Mouse (Mus musculus) kidney, adult 2 months (tissue): ENCODE results near the gene N4bp2.

Experiments
- CTCF ChIP-seq: fragments of 200-500 bp; conservative IDR thresholded peaks from 2 replicates; pipeline ENCODE4 v1.5.1; 2011; ENCODE audit warnings: low read depth, mild to moderate bottlenecking, control low read depth, low read length, moderate library complexity, mixed read lengths; ENCODE audit not compliant: insufficient read depth, insufficient read length
- POLR2A ChIP-seq: fragments of 200-500 bp; IDR thresholded peaks from one replicate; pipeline ENCODE4 v1.6.1; 2011; ENCODE audit warnings: low read depth, low read length, control low read depth

DNA sequence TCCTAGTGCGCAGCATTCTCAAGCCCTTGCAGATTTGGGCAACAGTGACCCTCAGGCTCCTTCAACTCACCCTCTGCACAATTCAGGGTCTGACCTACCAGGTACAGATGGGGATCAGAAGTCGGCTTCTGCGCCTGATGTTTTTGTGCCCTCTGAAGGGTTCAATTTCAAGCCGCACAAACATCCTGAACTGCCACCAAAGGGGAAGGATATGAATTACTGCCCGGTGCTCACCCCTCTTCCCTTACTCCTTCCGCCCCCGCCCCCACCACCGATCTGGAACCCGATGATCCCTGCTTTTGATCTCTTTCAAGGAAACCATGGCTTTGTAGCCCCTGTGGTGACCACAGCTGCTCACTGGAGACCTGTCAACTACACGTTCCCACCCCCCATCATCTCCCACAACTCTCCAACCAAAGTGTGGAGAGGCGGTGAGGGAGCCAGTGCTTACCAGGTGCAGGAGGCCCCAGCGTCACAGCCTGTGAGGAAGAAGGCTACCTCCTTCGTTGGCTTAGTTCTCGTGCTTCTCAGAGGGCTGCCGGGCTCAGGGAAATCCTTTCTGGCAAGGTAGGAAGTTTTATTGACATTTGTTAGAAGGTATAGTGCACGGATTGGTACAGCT is 27.4 kb downstream of the N4bp2 start:
- TF ChIP-seq POLR2A (no peak), CTCF (no peak)
